Mouse (Mus musculus) c-Kit-positive CD71-positive TER-119-negative erythroid progenitor cells, embryonic 14.5 days (primary cell): ENCODE results near the gene Pex5.
"Not testable (repeated sequence)": the region's sequence is repeated elsewhere in the genome, so short reads cannot be mapped to it uniquely, and the experiment has no call there.

Source experiments
- DNase-seq: peaks from one replicate; pipeline ENCODE4 v3.0.0-alpha.2; 2013; ENCODE audit warnings: low read depth

Pex5 gene

GRCm38 (mm10) chr6:124427289-124427688 is 12.4 kb upstream of the Pex5 start:
- DNase-seq: no peak

- no peak for DNase-seq
Measured at GRCm38 (mm10) chr6:124426604-124427003, 11.7 kb upstream of the Pex5 start.

DNA sequence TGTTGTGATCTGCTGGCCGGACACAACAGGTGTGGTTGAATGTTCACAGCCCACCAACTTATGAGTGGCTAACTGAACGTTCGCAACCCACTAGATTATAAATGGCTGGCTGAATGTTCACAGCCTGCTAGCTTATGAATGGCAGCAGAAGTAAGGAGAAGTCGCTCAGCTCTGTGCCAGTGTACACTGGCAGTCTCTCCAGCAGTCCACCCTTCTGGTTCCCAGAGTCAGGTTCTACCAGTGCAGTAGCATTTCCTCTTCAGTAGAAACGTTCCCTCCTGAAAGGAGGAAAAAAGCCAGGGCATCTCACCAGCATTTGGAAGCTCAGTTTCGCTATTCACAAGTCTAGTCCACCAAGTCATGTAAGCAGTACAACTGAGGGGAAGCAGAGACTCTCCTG is 10.7 kb upstream of the Pex5 start:
- DNase-seq: no peak

GRCm38 (mm10) chr6:124425042-124425441 is 10.2 kb upstream of the Pex5 start:
- not testable (repeated sequence) for DNase-seq

GRCm38 (mm10) chr6:124424068-124424498 is 9.2 kb upstream of the Pex5 start:
- peak; percentile 34 for DNase-seq

DNA sequence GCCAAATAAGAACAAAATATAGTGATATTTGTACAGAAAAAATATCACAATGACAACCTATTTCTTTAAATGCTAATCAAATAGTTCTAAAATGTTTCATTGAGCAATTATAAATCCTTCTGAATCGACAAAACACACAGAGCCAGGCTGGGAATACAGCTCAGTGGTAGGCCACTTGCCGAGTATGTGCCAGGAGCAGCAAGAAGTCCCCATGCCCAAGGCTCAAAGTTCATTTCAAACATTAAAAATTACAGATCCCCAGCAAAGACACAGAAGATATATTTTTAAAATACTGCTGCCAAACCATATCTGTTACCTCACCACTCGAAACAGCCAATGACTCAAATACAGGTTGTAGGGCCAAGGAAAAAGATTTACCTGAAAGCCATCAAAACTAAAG is 3.8 kb upstream of the Pex5 start:
- DNase-seq: no peak

DNA sequence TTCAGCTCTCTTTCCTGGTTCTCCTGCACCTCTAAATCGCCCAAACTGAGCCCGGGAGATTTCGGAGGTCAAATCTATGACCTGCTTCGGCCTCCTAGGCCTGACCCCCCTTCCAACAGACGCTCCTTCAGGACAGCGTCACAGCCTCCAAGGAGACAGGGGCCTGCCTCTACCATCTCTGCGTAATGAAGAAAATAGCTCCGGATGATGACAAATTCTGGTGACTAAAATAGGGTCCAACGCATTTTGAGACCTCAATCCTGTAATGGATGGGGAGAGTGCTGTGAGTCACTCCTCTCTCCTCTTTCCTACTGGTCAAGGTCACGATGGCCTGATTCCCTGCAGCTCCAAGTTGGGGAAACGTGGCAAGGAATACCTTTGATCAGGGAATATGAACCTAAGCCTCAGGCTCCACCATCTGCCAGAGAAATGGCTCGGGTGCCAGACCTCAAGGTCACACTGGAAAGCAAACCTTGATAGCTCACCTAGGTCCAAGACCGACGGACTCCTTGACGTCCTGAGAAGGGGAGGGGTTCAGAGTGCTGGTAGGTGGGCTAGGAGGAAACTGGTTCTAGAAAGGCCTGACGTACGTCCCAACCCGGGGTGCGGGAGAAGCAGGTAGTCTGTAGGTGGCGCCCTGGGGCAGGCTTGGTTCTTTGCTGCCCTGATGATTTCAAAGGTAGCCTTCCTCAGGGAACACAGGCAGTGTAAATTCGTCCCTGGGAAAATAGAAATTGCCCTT is 651 bp upstream of the Pex5 start:
- peak; percentile 65 for DNase-seq

DNA sequence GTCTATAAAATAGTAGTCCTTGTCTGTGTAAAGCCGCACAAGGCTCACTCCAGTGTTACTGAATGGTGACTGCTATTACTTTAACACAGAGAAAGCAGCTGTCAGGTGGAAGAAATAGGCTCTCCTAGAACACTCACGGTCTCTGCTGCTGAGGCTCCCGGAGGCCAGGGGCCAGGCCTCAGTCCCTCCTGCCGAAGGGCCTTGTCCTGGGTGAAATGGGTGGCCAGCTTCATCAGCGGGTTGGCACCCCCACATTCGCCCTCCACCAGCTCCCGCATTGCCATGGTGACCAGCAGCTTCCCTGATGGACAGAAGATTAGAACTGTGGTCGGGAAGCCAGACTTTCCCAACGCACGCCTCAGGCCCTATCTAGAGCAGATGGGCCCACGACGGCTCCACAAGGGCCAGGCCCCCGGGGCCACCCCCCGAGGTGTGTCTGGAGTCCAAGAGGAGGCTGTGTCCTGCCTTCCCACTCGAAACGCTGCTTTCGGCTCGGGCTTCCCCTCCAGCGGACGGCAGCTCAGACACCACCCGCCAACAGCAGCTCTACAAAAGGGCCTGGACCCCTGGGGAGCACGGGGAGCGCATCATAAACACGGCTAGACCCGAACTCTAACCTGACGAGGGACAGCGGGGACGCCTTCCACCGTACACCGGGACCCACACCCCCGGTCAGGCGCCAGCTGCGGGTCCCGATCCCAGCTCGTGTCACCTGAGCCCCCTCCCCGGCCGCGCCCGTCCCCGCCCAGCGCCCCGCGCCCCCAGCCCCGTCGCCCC is 529 bp downstream of the Pex5 start:
- peak; percentile 31 for DNase-seq

GRCm38 (mm10) chr6:124413770-124414149 is 1.1 kb downstream of the Pex5 start:
- no peak for DNase-seq

- no peak for DNase-seq
Measured at GRCm38 (mm10) chr6:124408355-124408754, 6.5 kb downstream of the Pex5 start.

DNA sequence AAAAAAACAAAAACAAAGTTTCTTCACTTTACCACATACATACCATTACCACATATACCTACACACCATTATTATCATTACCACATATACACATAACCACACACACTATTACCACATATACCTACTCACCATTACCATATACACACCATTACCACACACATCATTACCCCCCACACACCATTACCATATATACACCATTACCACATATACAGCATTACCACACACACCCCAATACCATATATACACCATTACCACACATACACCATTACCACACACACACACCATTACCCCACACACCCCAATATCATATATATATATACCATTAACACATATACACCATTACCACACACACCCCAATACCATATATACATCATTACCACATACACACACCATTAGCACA is 7.7 kb downstream of the Pex5 start:
- DNase-seq: no peak

GRCm38 (mm10) chr6:124406326-124406725 is 8.5 kb downstream of the Pex5 start:
- DNase-seq: no peak

DNA sequence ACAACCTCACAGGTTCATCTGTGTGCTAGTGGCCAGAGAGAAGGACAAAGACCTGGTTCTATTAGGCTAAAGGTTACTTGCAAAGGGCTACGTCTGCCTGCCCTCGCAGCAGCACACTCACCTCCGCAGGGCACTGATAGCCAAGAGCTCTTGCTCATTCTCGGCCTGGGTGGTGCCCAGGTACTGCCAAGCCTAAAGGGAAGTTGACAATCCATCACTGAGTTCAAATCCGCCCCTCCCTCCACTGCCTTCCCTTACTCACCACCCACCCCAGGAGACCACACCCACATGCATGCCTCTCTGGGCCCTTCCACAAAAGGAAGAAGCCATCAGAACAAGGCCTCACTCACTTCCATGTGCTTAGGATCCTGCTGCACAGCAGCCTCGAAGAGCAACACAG is 15.1 kb downstream of the Pex5 start:
- DNase-seq: no peak

DNA sequence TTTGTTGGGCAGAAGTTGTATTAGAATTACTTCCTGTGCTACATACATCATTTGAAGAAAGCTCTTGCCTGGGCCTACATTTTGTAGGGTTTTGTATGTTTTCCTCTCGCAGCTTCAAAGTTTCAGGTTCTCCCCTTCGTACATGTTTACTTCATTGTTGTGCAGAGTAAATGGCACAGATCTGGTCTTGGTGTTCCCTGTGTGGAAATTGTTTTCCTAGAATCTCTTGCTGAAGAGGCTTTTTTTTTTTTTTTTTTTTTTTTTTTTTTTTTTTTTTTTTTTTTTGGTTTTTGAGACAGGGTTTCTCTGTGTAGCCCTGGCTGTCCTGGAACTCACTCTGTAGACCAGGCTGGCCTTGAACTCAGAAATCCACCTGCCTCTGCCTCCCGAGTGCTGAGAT is 19.9 kb downstream of the Pex5 start:
- not testable (repeated sequence) for DNase-seq

GRCm38 (mm10) chr6:124380142-124380541 is 34.7 kb downstream of the Pex5 start:
- no peak for DNase-seq

DNA sequence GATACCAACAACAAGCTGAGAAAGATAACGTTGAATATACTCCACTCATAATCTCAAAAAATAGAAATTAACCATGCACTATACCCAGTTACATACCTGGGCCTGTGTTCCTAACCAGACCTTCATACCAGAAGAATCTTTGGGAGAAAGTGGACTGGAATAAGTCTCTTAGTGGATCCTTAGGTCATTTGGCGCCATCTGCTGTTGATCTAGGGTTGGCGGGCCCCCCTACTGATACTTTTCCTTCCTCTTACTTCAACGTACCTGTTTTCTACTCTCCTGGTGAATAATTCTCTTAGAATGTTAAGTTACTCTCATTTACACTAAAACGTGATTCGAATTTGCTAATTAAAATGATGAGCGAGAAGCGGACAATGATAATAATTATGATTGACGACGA is 35.5 kb downstream of the Pex5 start:
- peak; percentile 54 for DNase-seq

GRCm38 (mm10) chr6:124377494-124378255 is 37.2 kb downstream of the Pex5 start:
- no peak for DNase-seq

GRCm38 (mm10) chr6:124376311-124376710 is 38.6 kb downstream of the Pex5 start:
- no peak for DNase-seq

DNA sequence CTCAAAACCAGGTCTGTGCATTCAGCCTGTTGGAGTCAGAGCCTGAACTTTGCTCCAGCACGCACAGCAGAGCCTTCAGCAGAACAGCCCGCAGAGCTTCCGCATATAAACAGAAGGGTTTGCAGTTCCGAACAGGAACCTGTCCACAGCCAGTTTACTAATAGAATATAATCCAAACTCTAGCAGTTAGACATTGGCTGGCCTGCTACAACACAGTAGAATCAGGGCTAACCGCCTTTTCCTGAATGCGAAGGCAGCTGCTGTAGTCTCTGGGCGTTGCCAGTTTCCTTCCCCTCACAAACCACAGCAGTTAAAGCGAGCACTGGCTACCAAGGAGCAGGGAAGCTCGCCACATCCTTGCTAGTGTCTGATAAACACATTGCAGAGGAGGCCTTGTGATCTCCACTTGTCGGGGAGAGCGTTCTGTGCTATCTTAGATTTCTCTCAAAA is 39.4 kb downstream of the Pex5 start:
- peak; percentile 67 for DNase-seq

- no peak for DNase-seq
Measured at GRCm38 (mm10) chr6:124374683-124375082, 40.2 kb downstream of the Pex5 start.

- DNase-seq: no peak
Measured at GRCm38 (mm10) chr6:124373584-124374206, 41.2 kb downstream of the Pex5 start.

GRCm38 (mm10) chr6:124364328-124364727 is 50.5 kb downstream of the Pex5 start:
- DNase-seq: no peak
